Mouse (Mus musculus): ENCODE measurements around the gene Dgkq. TPM values are rescaled to one million over a fixed set of nuclear protein-coding genes. Genes with fewer than 3 reads are reported as not detected.

Dgkq gene
- polyA plus RNA-seq, 1 experiment, result 45.0 TPM

DNA sequence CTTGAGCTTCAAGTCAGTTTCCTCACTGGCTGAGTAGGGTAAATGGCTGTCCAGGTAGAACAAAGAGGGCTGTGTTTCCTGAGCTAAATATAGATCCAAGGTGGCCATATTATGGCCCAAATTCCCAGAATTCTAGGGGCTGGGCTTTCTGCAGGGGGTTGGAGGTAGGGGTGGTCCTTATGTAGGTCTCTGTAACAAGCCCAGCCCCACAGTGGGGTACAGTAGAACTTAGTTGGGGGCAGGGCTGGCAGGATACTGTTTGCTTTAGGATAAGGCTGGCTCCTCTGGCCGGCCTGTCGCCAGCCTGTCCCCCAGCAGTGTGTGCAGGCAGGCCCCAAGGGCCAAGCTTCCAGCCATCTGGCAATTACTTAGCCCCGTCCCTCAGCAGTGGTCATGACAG is 30.9 kb upstream of the Dgkq start:
- Histone ChIP-seq H3K4me3 (ENCODE audit: control insufficient read depth, insufficient read depth, low read length) (no peak overlapping the region), H3K36me3 (ENCODE audit: control insufficient read depth, insufficient read depth, low read length) (no peaks in the 10 kb centered on the region), H3K4me1 (replicated peaks; ENCODE audit: control insufficient read depth, insufficient read depth, low read length) (no peaks in the 10 kb centered on the region), H3K27me3 (ENCODE audit: control insufficient read depth, insufficient read depth, low read length) (no peaks in the 10 kb centered on the region), H3K27ac (ENCODE audit: control insufficient read depth, insufficient read depth, low read length) (no peak overlapping the region)
- DNase-seq, result no peak
- TF ChIP-seq POLR2A (IDR thresholded peaks at IDR 0.05; ENCODE audit: control insufficient read depth, extremely low read depth, insufficient read depth, low read length, poor library complexity) (no peak), CTCF (IDR thresholded peaks at IDR 0.05; ENCODE audit: borderline replicate concordance, control insufficient read depth, extremely low read depth, insufficient read depth, low read length, poor library complexity) (no peak)
- WGBS, result 93% methylated on average over 3 of the region's 3 CpGs

DNA sequence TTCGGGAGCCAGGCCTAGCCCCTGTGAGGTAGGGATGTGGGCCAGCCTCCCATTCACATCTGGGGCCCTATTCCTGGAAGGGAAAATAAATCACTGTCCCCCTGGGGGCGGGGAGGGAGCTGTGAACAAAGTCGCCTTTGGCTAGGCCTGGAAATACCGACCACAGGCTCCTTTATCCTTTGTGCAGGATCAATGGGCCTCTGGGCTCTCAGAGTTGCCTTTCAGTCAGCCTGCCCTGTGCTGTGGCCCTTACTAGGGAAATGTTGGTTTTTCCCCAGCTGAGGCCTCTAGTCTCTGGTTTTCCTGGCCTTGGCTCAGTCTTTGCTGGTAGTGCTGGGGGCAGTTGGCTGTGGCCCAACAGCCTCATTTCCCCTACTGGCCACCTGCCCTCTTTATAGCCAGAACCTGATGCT is 27.9 kb upstream of the Dgkq start:
- 93% methylated on average over 4 of the region's 4 CpGs for WGBS
- H3K27me3 ChIP-seq (ENCODE audit: control insufficient read depth, insufficient read depth, low read length), result no peaks in the 10 kb centered on the region
- no peak overlapping the region for H3K27ac ChIP-seq (ENCODE audit: control insufficient read depth, insufficient read depth, low read length)
- no peaks in the 10 kb centered on the region for H3K36me3 ChIP-seq (ENCODE audit: control insufficient read depth, insufficient read depth, low read length)
- H3K4me3 ChIP-seq (ENCODE audit: control insufficient read depth, insufficient read depth, low read length), result no peak overlapping the region
- DNase-seq, result no peak
- H3K4me1 ChIP-seq (replicated peaks; ENCODE audit: control insufficient read depth, insufficient read depth, low read length), result peaks cover 8% of the 10 kb centered on the region
- TF ChIP-seq POLR2A (IDR thresholded peaks at IDR 0.05; ENCODE audit: control insufficient read depth, extremely low read depth, insufficient read depth, low read length, poor library complexity) (no peak), CTCF (IDR thresholded peaks at IDR 0.05; ENCODE audit: borderline replicate concordance, control insufficient read depth, extremely low read depth, insufficient read depth, low read length, poor library complexity) (no peak)

DNA sequence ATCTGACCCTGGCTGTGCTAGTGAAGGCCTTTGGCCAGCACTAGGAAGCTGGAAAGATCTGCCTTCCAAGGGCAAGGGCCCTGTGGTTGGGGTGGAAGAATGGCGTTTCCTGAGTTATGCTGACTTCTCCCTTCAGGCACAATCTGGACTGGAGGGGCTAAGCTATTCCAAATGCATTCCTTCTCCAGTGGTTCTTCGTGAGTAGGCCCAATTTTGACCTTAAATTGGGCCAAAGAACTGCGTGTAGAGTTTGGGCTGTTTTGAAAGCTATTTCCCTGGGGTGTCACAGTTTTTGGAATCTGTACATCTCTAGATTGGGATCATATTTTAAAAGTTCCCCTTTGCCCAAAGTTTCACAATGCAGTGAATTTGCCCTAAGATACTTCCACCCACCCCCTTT is 27.1 kb upstream of the Dgkq start:
- Histone ChIP-seq H3K27me3 (ENCODE audit: control insufficient read depth, insufficient read depth, low read length) (no peaks in the 10 kb centered on the region), H3K27ac (ENCODE audit: control insufficient read depth, insufficient read depth, low read length) (no peak overlapping the region), H3K36me3 (ENCODE audit: control insufficient read depth, insufficient read depth, low read length) (no peaks in the 10 kb centered on the region), H3K4me1 (replicated peaks; ENCODE audit: control insufficient read depth, insufficient read depth, low read length) (peaks cover 11% of the 10 kb centered on the region), H3K4me3 (ENCODE audit: control insufficient read depth, insufficient read depth, low read length) (no peak overlapping the region)
- DNase-seq, result no peak
- 97% methylated on average over 3 of the region's 3 CpGs for WGBS
- TF ChIP-seq CTCF (IDR thresholded peaks at IDR 0.05; ENCODE audit: borderline replicate concordance, control insufficient read depth, extremely low read depth, insufficient read depth, low read length, poor library complexity) (no peak), POLR2A (IDR thresholded peaks at IDR 0.05; ENCODE audit: control insufficient read depth, extremely low read depth, insufficient read depth, low read length, poor library complexity) (no peak)

DNA sequence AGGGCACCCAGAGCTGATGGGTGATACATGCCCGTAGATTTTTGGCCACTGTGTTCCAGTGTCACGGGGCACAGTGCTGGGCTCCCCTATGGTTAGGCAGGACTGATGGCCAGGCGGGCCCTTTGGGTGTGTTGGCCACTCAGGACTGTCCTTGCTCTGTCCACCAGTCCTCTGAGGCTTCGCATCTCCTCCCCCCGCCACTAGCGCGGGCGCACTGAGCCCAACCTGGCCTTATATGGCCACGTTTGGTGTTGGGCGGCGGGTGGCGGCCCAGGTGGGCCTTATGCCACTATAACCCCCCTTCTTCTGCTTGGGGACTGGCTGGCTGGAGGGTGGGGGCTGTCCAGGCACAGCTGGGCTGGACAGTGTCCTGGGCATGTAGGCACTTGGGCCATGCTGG is 26.4 kb upstream of the Dgkq start:
- H3K36me3 ChIP-seq (ENCODE audit: control insufficient read depth, insufficient read depth, low read length), result no peaks in the 10 kb centered on the region
- TF ChIP-seq CTCF (IDR thresholded peaks at IDR 0.05; ENCODE audit: borderline replicate concordance, control insufficient read depth, extremely low read depth, insufficient read depth, low read length, poor library complexity) (no peak), POLR2A (IDR thresholded peaks at IDR 0.05; ENCODE audit: control insufficient read depth, extremely low read depth, insufficient read depth, low read length, poor library complexity) (no peak)
- WGBS, result 97% methylated on average over 12 of the region's 12 CpGs
- H3K4me1 ChIP-seq (replicated peaks; ENCODE audit: control insufficient read depth, insufficient read depth, low read length), result peaks cover 11% of the 10 kb centered on the region
- DNase-seq, result no peak
- H3K27ac ChIP-seq (ENCODE audit: control insufficient read depth, insufficient read depth, low read length), result no peak overlapping the region
- no peaks in the 10 kb centered on the region for H3K27me3 ChIP-seq (ENCODE audit: control insufficient read depth, insufficient read depth, low read length)
- H3K4me3 ChIP-seq (ENCODE audit: control insufficient read depth, insufficient read depth, low read length), result no peak overlapping the region

DNA sequence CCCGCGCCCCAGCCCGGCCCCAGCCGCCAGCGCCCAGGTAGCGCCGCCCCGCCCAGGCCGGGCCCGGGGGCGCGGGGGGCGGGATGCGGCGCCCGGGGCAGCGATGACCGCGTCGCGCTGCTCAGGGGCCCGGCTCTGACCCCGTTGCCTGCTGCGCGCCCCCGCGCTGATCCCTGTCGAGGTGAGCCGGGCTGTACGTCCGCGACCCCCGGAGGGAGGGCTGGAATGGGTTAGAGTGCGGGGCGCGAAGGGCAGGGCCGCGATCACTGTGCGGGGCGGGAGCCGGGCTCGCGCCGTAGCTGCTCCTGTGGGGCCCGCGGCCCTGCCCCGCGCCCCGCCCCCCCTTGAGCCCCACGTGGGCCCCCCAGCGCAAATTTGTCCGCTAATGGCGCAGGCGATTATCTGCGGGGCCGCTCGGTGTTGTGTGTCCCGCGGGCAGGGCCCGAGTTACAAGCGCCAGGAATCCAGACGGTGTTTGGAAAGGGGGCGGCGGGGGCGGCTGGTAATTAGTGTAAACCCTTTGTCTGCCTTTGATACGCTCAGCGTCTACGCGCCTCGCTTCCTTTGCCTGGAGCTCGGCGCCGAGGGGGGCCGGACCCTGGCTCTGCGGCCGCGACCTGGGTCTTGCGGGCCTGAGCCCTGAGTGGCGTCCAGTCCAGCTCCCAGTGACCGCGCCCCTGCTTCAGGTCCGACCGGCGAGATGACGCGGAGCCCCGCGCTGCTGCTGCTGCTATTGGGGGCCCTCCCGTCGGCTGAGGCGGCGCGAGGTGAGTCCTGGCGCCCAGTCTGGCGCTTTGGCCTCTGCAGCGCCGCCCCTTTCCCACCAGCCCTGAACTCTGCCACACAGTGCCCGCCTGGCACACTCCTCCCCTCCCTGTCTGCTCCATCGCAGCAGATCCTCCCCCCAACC is 25.1 kb upstream of the Dgkq start:
- WGBS, result 1% methylated on average over 95 of the region's 99 CpGs
- no peaks in the 10 kb centered on the region for H3K27me3 ChIP-seq (ENCODE audit: control insufficient read depth, insufficient read depth, low read length)
- peak; percentile 37 for DNase-seq
- peaks cover 11% of the 10 kb centered on the region for H3K4me1 ChIP-seq (replicated peaks; ENCODE audit: control insufficient read depth, insufficient read depth, low read length)
- no peak overlapping the region for H3K27ac ChIP-seq (ENCODE audit: control insufficient read depth, insufficient read depth, low read length)
- H3K36me3 ChIP-seq (ENCODE audit: control insufficient read depth, insufficient read depth, low read length), result no peaks in the 10 kb centered on the region
- H3K4me3 ChIP-seq (ENCODE audit: control insufficient read depth, insufficient read depth, low read length), result peak overlapping the region; percentile 56
- TF ChIP-seq CTCF (IDR thresholded peaks at IDR 0.05; ENCODE audit: borderline replicate concordance, control insufficient read depth, extremely low read depth, insufficient read depth, low read length, poor library complexity), result no peak
- TF ChIP-seq POLR2A (IDR thresholded peaks at IDR 0.05; ENCODE audit: control insufficient read depth, extremely low read depth, insufficient read depth, low read length, poor library complexity), result no peak

DNA sequence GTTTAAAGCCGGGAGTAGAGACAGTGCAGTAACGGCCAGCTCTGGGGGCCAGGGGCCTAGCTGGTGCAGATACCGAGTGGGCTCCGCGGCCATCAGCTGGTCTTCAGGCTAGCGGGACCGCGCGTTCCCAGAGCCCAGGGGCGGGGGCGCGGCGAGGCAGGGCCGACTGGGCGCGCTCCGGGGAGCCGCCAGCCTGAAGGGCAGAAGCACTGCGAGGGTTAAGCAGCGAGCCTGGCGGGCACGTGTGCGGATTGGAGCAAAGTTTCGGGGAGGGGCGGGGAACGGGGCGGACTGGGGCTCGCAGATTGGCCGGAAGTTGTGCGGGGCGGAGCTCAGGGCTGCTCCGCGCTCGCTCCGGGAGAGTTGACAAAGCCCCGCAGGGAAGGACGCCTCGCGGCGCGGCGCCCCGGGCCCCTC is 24.4 kb upstream of the Dgkq start:
- H3K27ac ChIP-seq (ENCODE audit: control insufficient read depth, insufficient read depth, low read length), result no peak overlapping the region
- no peak for TF ChIP-seq POLR2A (IDR thresholded peaks at IDR 0.05; ENCODE audit: control insufficient read depth, extremely low read depth, insufficient read depth, low read length, poor library complexity)
- TF ChIP-seq CTCF (IDR thresholded peaks at IDR 0.05; ENCODE audit: borderline replicate concordance, control insufficient read depth, extremely low read depth, insufficient read depth, low read length, poor library complexity), result no peak
- H3K27me3 ChIP-seq (ENCODE audit: control insufficient read depth, insufficient read depth, low read length), result no peaks in the 10 kb centered on the region
- peak overlapping the region; percentile 62 for H3K4me3 ChIP-seq (ENCODE audit: control insufficient read depth, insufficient read depth, low read length)
- under 1% methylated on average over 39 of the region's 43 CpGs for WGBS
- peaks cover 11% of the 10 kb centered on the region for H3K4me1 ChIP-seq (replicated peaks; ENCODE audit: control insufficient read depth, insufficient read depth, low read length)
- no peaks in the 10 kb centered on the region for H3K36me3 ChIP-seq (ENCODE audit: control insufficient read depth, insufficient read depth, low read length)
- peak; percentile 87 for DNase-seq

Data from thymus, adult 2 months (tissue).